Mouse (Mus musculus) small intestine, adult 2 months (tissue): ENCODE measurements around the gene Gm20773. TPM values are rescaled to one million over a fixed set of nuclear protein-coding genes. Genes with fewer than 3 reads are reported as not detected.
"Not testable (repeated sequence)": the region's sequence is repeated elsewhere in the genome, so short reads cannot be mapped to it uniquely, and the experiment has no call there.

ENCODE experiments used
- H3K27ac ChIP-seq: fragments of 200-500 bp; 2 replicates; pipeline ENCODE4 v1.5.1; 2012; ENCODE audit warnings: low read depth, low read length, control low read depth, inconsistent platforms; ENCODE audit not compliant: insufficient read depth
- H3K27me3 ChIP-seq: fragments of 200-500 bp; 2 replicates; pipeline ENCODE4 v1.6.1; 2012; ENCODE audit warnings: mild to moderate bottlenecking, moderate library complexity, low read length, inconsistent platforms; ENCODE audit not compliant: control insufficient read depth, insufficient read depth
- H3K36me3 ChIP-seq: fragments of 200-500 bp; 2 replicates; pipeline ENCODE4 v1.6.1; 2012; ENCODE audit warnings: mild to moderate bottlenecking, low read length, control low read depth, inconsistent platforms; ENCODE audit not compliant: control insufficient read depth, insufficient read depth
- H3K4me1 ChIP-seq: fragments of 200-500 bp; 2 replicates; pipeline ENCODE4 v1.6.1; 2012; ENCODE audit warnings: low read length, inconsistent platforms, mixed read lengths; ENCODE audit not compliant: control insufficient read depth, insufficient read depth, insufficient read length
- H3K4me3 ChIP-seq: fragments of 200-500 bp; 2 replicates; pipeline ENCODE4 v1.5.1; 2012; ENCODE audit warnings: low read depth, mild to moderate bottlenecking, control low read depth, inconsistent platforms, low read length, moderate library complexity
- WGBS: fragments of 180-500 bp; shearing (Covaris S2); methylation state at CpG from one replicate; pipeline ENCODE4 v1.1.7; 2018; 5-methylcytosine and 5-hydroxymethylcytosine counted together
- polyA plus RNA-seq: library from polyadenylated mRNA; depleted of rRNA; stranded (reverse); fragments of >200 nt; gene quantifications from 2 replicates; pipeline ENCODE4 v1.2.3, GENCODE M21; 2012; rRNA removed

The Gm20773 gene
- not detected in 2 replicates for polyA plus RNA-seq

GRCm38 (mm10) chrY:13493726-13494125, at the start of gene Gm20773:
TSS of gene Gm20773 (plus strand) at chrY:13494026.
- no CpG with 5 or more reads among the region's 1 CpGs for WGBS
- H3K27ac ChIP-seq, H3K4me3 ChIP-seq, H3K4me1 ChIP-seq, H3K27me3 ChIP-seq, H3K36me3 ChIP-seq: not testable (repeated sequence)

- H3K4me1 ChIP-seq, H3K27me3 ChIP-seq, H3K4me3 ChIP-seq, H3K27ac ChIP-seq, H3K36me3 ChIP-seq: not testable (repeated sequence)
- WGBS: 89% methylated on average over 2 of the region's 3 CpGs
Measured at GRCm38 (mm10) chrY:13465479-13465878, 28.3 kb upstream of the Gm20773 start, which contains the start of gene Gm21866. TSS of gene Gm21866 (minus strand) at chrY:13465579.

Other genes with a start within 250 kb of the Gm20773 start
- gene Gm21440, start 241.6 kb upstream of the Gm20773 start, polyA plus RNA-seq: not detected in 2 replicates
- gene Gm21454, start 241.6 kb upstream of the Gm20773 start, polyA plus RNA-seq: not detected in 2 replicates
- gene Gm21725, start 145.0 kb upstream of the Gm20773 start, polyA plus RNA-seq: not detected in 2 replicates
- gene Gm21866, start 28.4 kb upstream of the Gm20773 start, polyA plus RNA-seq: not detected in 2 replicates